Mouse (Mus musculus): ENCODE results near the gene Stim2. TPM values are rescaled to one million over a fixed set of nuclear protein-coding genes. Genes with fewer than 3 reads are reported as not detected.

Gene Stim2
- polyA plus RNA-seq, 1 experiment, result 22.9 TPM

DNA sequence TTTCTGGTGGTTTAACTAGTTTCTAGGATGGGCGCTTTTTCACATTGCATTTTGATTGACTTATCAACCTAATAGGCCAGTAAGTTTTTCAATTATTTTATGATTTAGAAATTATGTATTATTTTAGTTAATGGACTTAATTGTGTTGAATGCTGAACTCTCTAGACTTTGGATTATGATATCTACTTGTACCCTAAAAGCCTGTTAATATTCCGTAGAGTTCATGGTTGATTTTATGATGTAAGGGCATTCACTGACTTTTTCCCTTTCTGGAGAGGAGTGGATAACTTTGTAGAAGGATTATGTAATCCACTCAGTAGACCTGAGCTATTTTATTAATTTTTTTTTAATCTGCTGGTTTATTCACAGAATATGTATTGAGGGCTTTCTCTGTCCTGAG lies 20.6 kb downstream of the Stim2 start:
- no peak for TF ChIP-seq CTCF (IDR thresholded peaks at IDR 0.05; ENCODE audit: borderline replicate concordance, extremely low read depth, insufficient read depth, insufficient read length)
- no peak for TF ChIP-seq POLR2A (IDR thresholded peaks at IDR 0.05; ENCODE audit: borderline replicate concordance, extremely low read depth, insufficient read depth, insufficient read length, poor library complexity, severe bottlenecking)
- DNase-seq (ENCODE audit: low read depth), result no peak

DNA sequence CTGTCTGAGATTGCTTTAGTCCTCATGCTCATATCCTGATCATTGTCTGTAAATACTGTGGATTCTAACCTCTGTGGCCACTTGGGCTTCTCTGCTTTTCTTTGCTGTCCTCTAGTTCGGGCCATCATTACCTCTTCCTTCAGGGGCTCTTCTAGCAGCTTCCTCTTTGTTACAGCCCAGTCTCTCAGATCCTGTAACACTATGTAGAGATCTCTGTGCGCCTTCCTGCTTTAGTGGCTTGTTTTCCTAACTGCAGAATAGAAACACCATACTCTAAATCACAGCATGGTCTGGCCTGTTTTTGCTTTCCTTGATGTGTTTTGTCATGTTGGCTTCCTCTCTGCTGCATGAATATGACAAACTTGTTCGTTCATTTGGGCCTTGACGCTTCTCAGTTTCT lies 21.2 kb downstream of the Stim2 start:
- TF ChIP-seq POLR2A (IDR thresholded peaks at IDR 0.05; ENCODE audit: borderline replicate concordance, extremely low read depth, insufficient read depth, insufficient read length, poor library complexity, severe bottlenecking) (no peak), CTCF (IDR thresholded peaks at IDR 0.05; ENCODE audit: borderline replicate concordance, extremely low read depth, insufficient read depth, insufficient read length) (no peak)
- DNase-seq (ENCODE audit: low read depth), result no peak

GRCm38 (mm10) chr5:54024610-54025009 lies 26.3 kb downstream of the Stim2 start:
- TF ChIP-seq POLR2A (IDR thresholded peaks at IDR 0.05; ENCODE audit: borderline replicate concordance, extremely low read depth, insufficient read depth, insufficient read length, poor library complexity, severe bottlenecking) (no peak), CTCF (IDR thresholded peaks at IDR 0.05; ENCODE audit: borderline replicate concordance, extremely low read depth, insufficient read depth, insufficient read length) (no peak)
- DNase-seq (ENCODE audit: low read depth), result no peak

GRCm38 (mm10) chr5:54025630-54026029 lies 27.3 kb downstream of the Stim2 start:
- DNase-seq (ENCODE audit: low read depth), result no peak

GRCm38 (mm10) chr5:54033217-54033616 lies 34.9 kb downstream of the Stim2 start:
- no peak for DNase-seq (ENCODE audit: low read depth)

More at GRCm38 (mm10) chr5:54025630-54026029, 27.3 kb downstream of the Stim2 start:
- TF ChIP-seq CTCF (IDR thresholded peaks at IDR 0.05; ENCODE audit: borderline replicate concordance, extremely low read depth, insufficient read depth, insufficient read length), result no peak
- TF ChIP-seq POLR2A (IDR thresholded peaks at IDR 0.05; ENCODE audit: borderline replicate concordance, extremely low read depth, insufficient read depth, insufficient read length, poor library complexity, severe bottlenecking), result no peak

GRCm38 (mm10) chr5:54034680-54035079 lies 36.4 kb downstream of the Stim2 start:
- TF ChIP-seq CTCF (IDR thresholded peaks at IDR 0.05; ENCODE audit: borderline replicate concordance, extremely low read depth, insufficient read depth, insufficient read length) (no peak), POLR2A (IDR thresholded peaks at IDR 0.05; ENCODE audit: borderline replicate concordance, extremely low read depth, insufficient read depth, insufficient read length, poor library complexity, severe bottlenecking) (no peak)
- DNase-seq (ENCODE audit: low read depth), result no peak

More at GRCm38 (mm10) chr5:54033217-54033616, 34.9 kb downstream of the Stim2 start:
- no peak for TF ChIP-seq CTCF (IDR thresholded peaks at IDR 0.05; ENCODE audit: borderline replicate concordance, extremely low read depth, insufficient read depth, insufficient read length)
- no peak for TF ChIP-seq POLR2A (IDR thresholded peaks at IDR 0.05; ENCODE audit: borderline replicate concordance, extremely low read depth, insufficient read depth, insufficient read length, poor library complexity, severe bottlenecking)

GRCm38 (mm10) chr5:54038615-54039014 lies 40.3 kb downstream of the Stim2 start:
- DNase-seq (ENCODE audit: low read depth), result no peak
- TF ChIP-seq CTCF (IDR thresholded peaks at IDR 0.05; ENCODE audit: borderline replicate concordance, extremely low read depth, insufficient read depth, insufficient read length) (no peak), POLR2A (IDR thresholded peaks at IDR 0.05; ENCODE audit: borderline replicate concordance, extremely low read depth, insufficient read depth, insufficient read length, poor library complexity, severe bottlenecking) (no peak)

DNA sequence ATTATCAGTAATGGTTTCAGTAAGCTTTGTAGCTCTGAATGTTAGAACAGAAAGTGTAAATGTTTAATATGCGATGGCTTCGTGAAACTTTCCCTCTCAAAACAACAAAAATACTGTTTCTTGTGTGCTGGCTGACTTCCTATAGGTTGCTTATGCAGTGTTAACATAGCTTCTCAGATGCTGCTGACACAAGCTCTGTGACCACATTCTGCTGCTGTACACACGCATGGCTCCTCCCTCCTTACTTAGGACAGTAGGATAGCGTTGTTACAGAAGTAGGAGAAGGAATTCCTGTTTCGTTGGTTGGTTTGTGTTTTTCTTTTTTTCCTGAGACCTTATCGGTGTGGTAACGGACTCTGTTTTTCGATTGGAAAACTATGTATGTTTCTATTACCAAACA lies 42.2 kb downstream of the Stim2 start:
- TF ChIP-seq CTCF (IDR thresholded peaks at IDR 0.05; ENCODE audit: borderline replicate concordance, extremely low read depth, insufficient read depth, insufficient read length) (no peak), POLR2A (IDR thresholded peaks at IDR 0.05; ENCODE audit: borderline replicate concordance, extremely low read depth, insufficient read depth, insufficient read length, poor library complexity, severe bottlenecking) (no peak)
- no peak for DNase-seq (ENCODE audit: low read depth)

GRCm38 (mm10) chr5:54042013-54042412 lies 43.7 kb downstream of the Stim2 start:
- DNase-seq (ENCODE audit: low read depth), result no peak
- no peak for TF ChIP-seq POLR2A (IDR thresholded peaks at IDR 0.05; ENCODE audit: borderline replicate concordance, extremely low read depth, insufficient read depth, insufficient read length, poor library complexity, severe bottlenecking)
- TF ChIP-seq CTCF (IDR thresholded peaks at IDR 0.05; ENCODE audit: borderline replicate concordance, extremely low read depth, insufficient read depth, insufficient read length), result no peak

DNA sequence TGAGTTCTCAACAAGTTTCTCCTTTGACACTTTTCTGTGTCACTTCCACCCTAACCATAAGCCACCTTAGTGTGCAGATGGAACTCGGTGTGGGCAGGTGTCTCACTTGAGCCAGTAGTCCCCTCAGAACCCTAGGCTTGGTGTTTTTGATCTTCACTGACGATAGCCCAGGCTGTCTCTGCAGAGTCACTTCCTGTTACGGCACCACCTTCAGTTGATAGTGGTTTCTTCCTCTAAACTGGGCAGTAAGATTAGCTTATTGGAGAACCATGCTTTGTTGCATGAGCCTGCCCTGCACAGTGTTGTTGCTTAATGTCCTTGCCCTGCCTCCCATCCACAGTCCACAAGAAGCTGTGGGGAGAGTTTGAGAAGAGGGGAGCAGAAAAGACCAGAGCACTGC lies 47.2 kb downstream of the Stim2 start:
- no peak for TF ChIP-seq POLR2A (IDR thresholded peaks at IDR 0.05; ENCODE audit: borderline replicate concordance, extremely low read depth, insufficient read depth, insufficient read length, poor library complexity, severe bottlenecking)
- DNase-seq (ENCODE audit: low read depth), result no peak

- DNase-seq (ENCODE audit: low read depth), result no peak
- TF ChIP-seq POLR2A (IDR thresholded peaks at IDR 0.05; ENCODE audit: borderline replicate concordance, extremely low read depth, insufficient read depth, insufficient read length, poor library complexity, severe bottlenecking) (no peak), CTCF (IDR thresholded peaks at IDR 0.05; ENCODE audit: borderline replicate concordance, extremely low read depth, insufficient read depth, insufficient read length) (no peak)
These were observed 48.1 kb downstream of the Stim2 start for GRCm38 (mm10) chr5:54046432-54046831.

DNA sequence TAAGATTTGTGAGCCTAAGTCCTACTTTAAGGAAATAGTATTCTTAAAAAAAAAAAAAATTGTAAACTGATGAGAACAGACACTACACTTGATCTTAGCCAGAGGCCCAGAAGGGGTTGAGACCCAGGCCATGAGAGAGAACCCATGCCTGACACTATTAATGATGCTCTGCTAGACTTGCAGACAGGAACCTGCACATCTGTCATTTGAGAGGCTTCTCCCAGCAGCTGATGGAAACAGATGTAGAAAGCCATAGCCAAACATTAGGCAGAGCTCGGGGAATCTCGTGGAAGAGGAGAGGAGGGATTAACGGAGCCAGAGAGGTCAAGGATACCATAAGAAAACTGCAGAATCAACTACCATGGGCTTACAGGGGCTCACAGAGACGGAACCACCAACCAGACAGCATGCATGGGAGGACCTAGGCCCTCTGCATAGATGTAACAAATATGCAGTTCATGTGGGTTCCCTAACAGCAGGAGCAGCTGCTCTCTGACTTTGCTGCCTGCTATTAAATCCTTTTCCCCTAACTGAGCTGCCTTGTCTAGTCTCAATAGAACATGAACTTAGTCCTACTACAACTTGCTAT lies 50.9 kb downstream of the Stim2 start:
- DNase-seq (ENCODE audit: low read depth), result no peak
- no peak for TF ChIP-seq CTCF (IDR thresholded peaks at IDR 0.05; ENCODE audit: borderline replicate concordance, extremely low read depth, insufficient read depth, insufficient read length)
- TF ChIP-seq POLR2A (IDR thresholded peaks at IDR 0.05; ENCODE audit: borderline replicate concordance, extremely low read depth, insufficient read depth, insufficient read length, poor library complexity, severe bottlenecking), result no peak

All from brain, embryonic 14.5 days (tissue).